Mouse (Mus musculus) megakaryocyte, adult 5-6 weeks (primary cell): ENCODE data around the gene Gm8068. TPM values are rescaled to one million over a fixed set of nuclear protein-coding genes. Genes with fewer than 3 reads are reported as not detected.
"Not testable (repeated sequence)": the region's sequence is repeated elsewhere in the genome, so short reads cannot be mapped to it uniquely, and the experiment has no call there.

ENCODE experiments used
- ATAC-seq: 2 replicates; pipeline ENCODE4 v1.8.0; 2016; ENCODE audit warnings: mild to moderate bottlenecking, inconsistent platforms; ENCODE audit not compliant: poor library complexity, severe bottlenecking
- total RNA-seq, 2 experiments: library from RNA; stranded (forward) in 1 of 2; stranded (reverse) in 1 of 2; fragments of 153-499, 151-499 nt in 1 of 2; fragments of 221-1000, 200-1000 nt in 1 of 2; gene quantifications; 2 replicates each; pipeline versions ENCODE4 v1.2.3 to v1.2.4; 2015 to 2017

Gm8068 gene
- total RNA-seq (2015) (not detected in 2 replicates), total RNA-seq (2017) (not detected in 2 replicates)

GRCm38 (mm10) chr14:41701785-41702184 lies at the start of gene Gm8068:
Gm8068 (minus strand) TSS chr14:41701885.
- not testable (repeated sequence) for ATAC-seq

GRCm38 (mm10) chr14:41750514-41750913 lies 48.8 kb upstream of the Gm8068 start, which contains the start of gene Gm7929:
Gm7929 (minus strand) TSS chr14:41750614.
- not testable (repeated sequence) for ATAC-seq

GRCm38 (mm10) chr14:41723437-41723836 lies 21.8 kb upstream of the Gm8068 start:
- ATAC-seq, result not testable (repeated sequence)

- ATAC-seq, result not testable (repeated sequence)
These were observed 15.5 kb upstream of the Gm8068 start for GRCm38 (mm10) chr14:41717180-41717579.

GRCm38 (mm10) chr14:41648176-41648575 lies 53.5 kb downstream of the Gm8068 start:
- ATAC-seq, result not testable (repeated sequence)

Other genes starting within 250 kb of the Gm8068 start
- gene Gm7954, start 248.4 kb downstream of the Gm8068 start, total RNA-seq (2015), result not detected in 2 replicates
- gene Gm7954, start 248.4 kb downstream of the Gm8068 start, total RNA-seq (2017), result not detected in 2 replicates
- gene Gm3486, start 212.4 kb downstream of the Gm8068 start, total RNA-seq (2015), result not detected in 2 replicates
- gene Gm3486, start 212.4 kb downstream of the Gm8068 start, total RNA-seq (2017), result not detected in 2 replicates
- gene Gm7970, start 146.3 kb downstream of the Gm8068 start, total RNA-seq (2015), result not detected in 2 replicates
- not detected in 2 replicates for gene Gm7970, start 146.3 kb downstream of the Gm8068 start, total RNA-seq (2017)
- gene 1700049E17Rik2, start 128.7 kb downstream of the Gm8068 start, total RNA-seq (2015), result not detected in 2 replicates
- not detected in 2 replicates for gene 1700049E17Rik2, start 128.7 kb downstream of the Gm8068 start, total RNA-seq (2017)
- gene Gm3072, start 77.3 kb downstream of the Gm8068 start, total RNA-seq (2015), result not detected in 2 replicates
- gene Gm3072, start 77.3 kb downstream of the Gm8068 start, total RNA-seq (2017), result not detected in 2 replicates
- gene Gm3676, start 55.4 kb downstream of the Gm8068 start, total RNA-seq (2015), result not detected in 2 replicates
- not detected in 2 replicates for gene Gm3676, start 55.4 kb downstream of the Gm8068 start, total RNA-seq (2017)
- not detected in 2 replicates for gene Gm7929, start 48.7 kb upstream of the Gm8068 start, total RNA-seq (2015)
- not detected in 2 replicates for gene Gm7929, start 48.7 kb upstream of the Gm8068 start, total RNA-seq (2017)
- gene Gm47189, start 70.6 kb upstream of the Gm8068 start, total RNA-seq (2015), result not detected in 2 replicates
- gene Gm47189, start 70.6 kb upstream of the Gm8068 start, total RNA-seq (2017), result not detected in 2 replicates
- gene Gm7980, start 205.4 kb upstream of the Gm8068 start, total RNA-seq (2015), result not detected in 2 replicates
- not detected in 2 replicates for gene Gm7980, start 205.4 kb upstream of the Gm8068 start, total RNA-seq (2017)
- gene 1700049E17Rik1, start 223.1 kb upstream of the Gm8068 start, total RNA-seq (2015), result not detected in 2 replicates
- not detected in 2 replicates for gene 1700049E17Rik1, start 223.1 kb upstream of the Gm8068 start, total RNA-seq (2017)
- not detected in 2 replicates for gene 1700024B05Rik, start 242.1 kb upstream of the Gm8068 start, total RNA-seq (2015)
- gene 1700024B05Rik, start 242.1 kb upstream of the Gm8068 start, total RNA-seq (2017), result not detected in 2 replicates